Comparison of ENCODE assay signal across 22 mouse cellular contexts in genomic region chr4:86672450-86672849, GRCm38 (mm10). TPM values are rescaled to one million over a fixed set of nuclear protein-coding genes. Genes with fewer than 3 reads are reported as not detected.
A peak's percentile ranks its signal among the peaks of the same experiment; 100 is the strongest.
DNase-seq lines count a peak whose midpoint lies in the region; ATAC-seq and TF ChIP-seq lines count a peak whose summit lies in the region.
"Had no signal": no experiment of that assay in that cellular context is flagged by ENCODE, and none has a peak within 500 bp of the region (broad histone marks: within the 10 kb centered on the region; RNA-seq: fewer than 3 reads in every experiment).

No protein-coding gene starts in this region.

- no peak overlapping the region; the same call in 1 of the 2 replicates for H3K27ac ChIP-seq in heart, adult 2 months
- H3K27ac ChIP-seq in brown adipose tissue, adult 24 weeks (replicated peaks; ENCODE audit: low read depth, low read length) = peak overlapping the region; percentile 98
- H3K27ac ChIP-seq in liver, embryonic 12.5 days = peak overlapping the region; percentile 94
- H3K27ac ChIP-seq: embryonic facial prominence, embryonic 15.5 days; hindbrain, embryonic 14.5 days; midbrain, embryonic 15.5 days had no signal

- no peak for ATAC-seq in liver, embryonic 12.5 days
- ATAC-seq: midbrain, embryonic 15.5 days had no signal

- no peak for TF ChIP-seq EP300 in heart, adult 2 months (IDR thresholded peaks at IDR 0.05; ENCODE audit: insufficient read depth, low read depth, low read length)

- H3K36me3 ChIP-seq in heart, adult 2 months (ENCODE audit: control insufficient read depth, insufficient read depth, low read length) = peaks cover 26% of the 10 kb centered on the region
- H3K36me3 ChIP-seq in liver, embryonic 12.5 days = peaks cover 11% of the 10 kb centered on the region
- H3K36me3 ChIP-seq in myocyte (ENCODE audit: control insufficient read depth, insufficient read depth) = peaks cover 7% of the 10 kb centered on the region
- H3K36me3 ChIP-seq: midbrain, embryonic 15.5 days had no signal

- intact Hi-C loops in heart, adult 2 months (cut with DNase I) = no loop called here

- H3ac ChIP-seq in myocyte (ENCODE audit: control insufficient read depth, insufficient read length) = no peak overlapping the region

- no peak overlapping the region for H3K4me3 ChIP-seq in heart, adult 2 months
- no peak overlapping the region for H3K4me3 ChIP-seq in brown adipose tissue, adult 24 weeks (ENCODE audit: insufficient read depth, low read depth, low read length)
- H3K4me3 ChIP-seq in liver, embryonic 12.5 days = no peak overlapping the region
- H3K4me3 ChIP-seq in myocyte = no peak overlapping the region
- H3K4me3 ChIP-seq: embryonic facial prominence, embryonic 15.5 days; midbrain, embryonic 15.5 days had no signal

- peaks cover 10% of the 10 kb centered on the region for H3K4me1 ChIP-seq in heart, adult 2 months (ENCODE audit: control insufficient read depth, insufficient read depth, low read length)
- H3K4me1 ChIP-seq in brown adipose tissue, adult 24 weeks (ENCODE audit: control insufficient read depth, insufficient read depth, insufficient read length, low read length) = peaks cover 11% of the 10 kb centered on the region
- H3K4me1 ChIP-seq in liver, embryonic 12.5 days = peaks cover 79% of the 10 kb centered on the region

- peak; percentile 83 for DNase-seq in heart, adult 11 months
- DNase-seq in heart, adult 2 months = no peak
- DNase-seq in kidney, adult 9 months = no peak
- DNase-seq in kidney, postnatal 10 days = no peak
- DNase-seq in frontal cortex, adult 2 months (ENCODE audit: extremely low spot score in 1 of 2, low spot score in 1 of 2) = no peak
- DNase-seq: adrenal gland, postnatal 10 days; cerebellum, adult 18-20 months; cerebellum, postnatal 25 days; embryo, embryonic 11 days; gastrocnemius, postnatal 36 days; heart, postnatal 14 days; kidney, postnatal 25 days; left cerebral cortex, postnatal 4 days; lung, adult 2 months; thymus, adult 2 months had no signal

- no peaks in the 10 kb centered on the region for H3K27me3 ChIP-seq in heart, adult 2 months (ENCODE audit: control insufficient read depth, insufficient read depth, low read length)
- no peaks in the 10 kb centered on the region for H3K27me3 ChIP-seq in liver, embryonic 12.5 days (replicated peaks)
- H3K27me3 ChIP-seq in myocyte (ENCODE audit: control insufficient read depth, insufficient read depth, insufficient read length) = no peaks in the 10 kb centered on the region
- H3K27me3 ChIP-seq: embryonic facial prominence, embryonic 15.5 days; midbrain, embryonic 15.5 days had no signal

- TF ChIP-seq POLR2A in heart, adult 2 months (IDR thresholded peaks at IDR 0.05; ENCODE audit: insufficient read depth, low read depth, low read length) = no peak
- no peak for TF ChIP-seq POLR2A in myocyte (IDR thresholded peaks at IDR 0.05; ENCODE audit: insufficient read length, low read depth)

- H3K9me3 ChIP-seq in liver, embryonic 12.5 days (replicated peaks) = no peaks in the 10 kb centered on the region
- H3K9me3 ChIP-seq: embryonic facial prominence, embryonic 15.5 days; midbrain, embryonic 15.5 days had no signal

- TF ChIP-seq CTCF in heart, adult 2 months (IDR thresholded peaks at IDR 0.05) = no peak

- no peak overlapping the region for H3K9ac ChIP-seq in heart, adult 2 months (ENCODE audit: low read depth, low read length)
- H3K9ac ChIP-seq in liver, embryonic 12.5 days = peak overlapping the region; percentile 27; the same call in 1 of the 2 replicates
- H3K9ac ChIP-seq: embryonic facial prominence, embryonic 15.5 days; hindbrain, embryonic 14.5 days; midbrain, embryonic 15.5 days had no signal

- 74% methylated on average over 7 of the region's 7 CpGs for WGBS in heart, adult 2 months
- 37% methylated on average over 7 of the region's 7 CpGs for WGBS in liver, embryonic 12.5 days (ENCODE audit: insufficient replicate concordance)

- H3K79me2 ChIP-seq in heart, adult 2 months (replicated peaks; ENCODE audit: control insufficient read depth, insufficient read depth, low read length) = peaks cover 4% of the 10 kb centered on the region; the same call in 1 of the 2 replicates
- H3K79me2 ChIP-seq in myocyte (ENCODE audit: control insufficient read depth, insufficient read depth) = peaks cover 21% of the 10 kb centered on the region

- H3K4me2 ChIP-seq in liver, embryonic 12.5 days = peak overlapping the region; percentile 27
- peak overlapping the region; percentile 65 for H3K4me2 ChIP-seq in myocyte (ENCODE audit: low read depth)
- H3K4me2 ChIP-seq: embryonic facial prominence, embryonic 15.5 days; heart, embryonic 11.5 days; hindbrain, embryonic 14.5 days; midbrain, embryonic 15.5 days had no signal

TF ChIP-seq in myocyte, 11 proteins besides CTCF, POLR2A, EP300 and RAD21:
- no peak for TF ChIP-seq MYOD1 (IDR thresholded peaks at IDR 0.05; ENCODE audit: control insufficient read depth in 1 of 3, insufficient read length in 2 of 3, low read depth in 2 of 3)
- no peak for TF ChIP-seq POLR2AphosphoS2 (IDR thresholded peaks at IDR 0.05; ENCODE audit: insufficient read length, low read depth)
- TF ChIP-seq SRF (IDR thresholded peaks at IDR 0.05; ENCODE audit: control insufficient read depth, insufficient read length, low read depth) = no peak
- no peak for TF ChIP-seq USF1 (IDR thresholded peaks at IDR 0.05; ENCODE audit: low read depth)
- no peak for TF ChIP-seq REST (IDR thresholded peaks at IDR 0.05; ENCODE audit: insufficient read depth, insufficient read length)
- TF ChIP-seq MAX (IDR thresholded peaks at IDR 0.05; ENCODE audit: low read depth) = no peak
- TF ChIP-seq MYOG (IDR thresholded peaks at IDR 0.05; ENCODE audit: control insufficient read depth in 1 of 3, insufficient read depth in 1 of 3, insufficient read length in 2 of 3, low read depth in 2 of 3) = no peak
- no peak for TF ChIP-seq TCF12 (IDR thresholded peaks at IDR 0.05; ENCODE audit: insufficient read depth, poor library complexity, severe bottlenecking)
- no peak for TF ChIP-seq E2F4 (IDR thresholded peaks at IDR 0.05; ENCODE audit: insufficient read depth)
- no peak for TF ChIP-seq CEBPB (IDR thresholded peaks at IDR 0.05; ENCODE audit: insufficient read depth, poor library complexity, severe bottlenecking)
- no peak for TF ChIP-seq TCF3 (IDR thresholded peaks at IDR 0.05; ENCODE audit: insufficient read length, low read depth)

RNA-seq across cellular contexts. Expression of gene Plin2, which starts 2.6 kb away (rescaled TPM):
- total RNA-seq in heart, adult 2 months (2021) = 100 to 1,000 TPM; 115 to 120 TPM
- polyA plus RNA-seq in heart, adult 2 months (2012; rRNA removed) = 89.4 and 117 TPM in 2 replicates
- polyA plus RNA-seq in brown adipose tissue, adult 24 weeks (2012; ENCODE audit: insufficient read depth, insufficient read length, missing spikeins) = 969 and 1,325 TPM in 2 replicates
- polyA plus RNA-seq in liver, embryonic 12.5 days (2016; fragmentation: Nextera tagmentation; extraction: Ambion mirVana) = 129 and 134 TPM in 2 replicates
- 247 TPM for polyA plus RNA-seq in myocyte (2012; fragmentation: generic; extraction: Trizol)
- 18.9 and 19.9 TPM in 2 replicates for polyA plus RNA-seq in frontal cortex, adult 2 months (2012; rRNA removed)
